Mouse (Mus musculus): ENCODE measurements around the gene Hspa12b.
A peak's percentile ranks its signal among the peaks of the same experiment; 100 is the strongest.

Gene Hspa12b

GRCm38 (mm10) chr2:131148353-131149253 lies 21.5 kb downstream of the Hspa12b start:
- DNase-seq (ENCODE audit: low spot score): no peak

DNA sequence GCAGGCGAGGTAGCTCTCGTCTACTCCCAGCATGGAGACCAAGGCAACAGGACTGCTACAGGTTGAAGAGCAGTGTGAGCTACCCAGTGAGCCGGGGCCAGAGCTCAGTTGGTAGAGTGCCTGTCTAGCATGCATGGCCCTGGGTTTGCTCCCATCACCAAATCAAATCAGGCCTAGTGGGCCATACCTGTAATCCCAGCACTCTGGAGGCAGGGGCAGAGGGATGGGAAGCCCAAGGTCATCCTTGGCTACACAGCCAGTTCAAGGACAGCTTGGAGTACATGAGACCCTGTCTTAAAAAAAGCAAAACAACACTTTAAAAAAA lies 22.1 kb downstream of the Hspa12b start:
- DNase-seq (ENCODE audit: low spot score): no peak

GRCm38 (mm10) chr2:131152166-131152730 lies 25.2 kb downstream of the Hspa12b start:
- no peak for DNase-seq (ENCODE audit: low spot score)

- no peak for DNase-seq (ENCODE audit: low spot score)
These were observed 27.0 kb downstream of the Hspa12b start for GRCm38 (mm10) chr2:131154036-131154435.

DNA sequence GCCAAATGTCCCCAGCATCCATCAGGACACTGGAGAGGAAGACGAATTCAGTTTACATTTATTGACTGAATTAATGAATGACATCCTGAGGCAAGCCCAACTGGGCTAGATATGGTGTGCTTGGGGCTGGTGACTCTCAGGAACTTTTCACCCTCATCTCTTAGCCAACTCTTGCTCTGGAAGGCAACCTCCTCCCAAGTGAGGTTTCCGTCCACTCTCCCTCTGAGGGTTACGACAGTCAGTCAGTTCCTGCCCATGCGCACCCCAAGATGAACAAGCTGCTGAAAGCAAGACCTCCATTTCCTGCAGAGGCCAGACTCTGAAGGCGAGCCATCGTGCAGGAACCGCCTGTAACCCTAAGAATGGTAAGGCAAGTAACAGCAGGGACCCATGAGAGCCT lies 29.9 kb downstream of the Hspa12b start:
- no peak for DNase-seq (ENCODE audit: low spot score)

- no peak for DNase-seq (ENCODE audit: low spot score)
These were observed 32.4 kb downstream of the Hspa12b start for GRCm38 (mm10) chr2:131159491-131159910.

DNA sequence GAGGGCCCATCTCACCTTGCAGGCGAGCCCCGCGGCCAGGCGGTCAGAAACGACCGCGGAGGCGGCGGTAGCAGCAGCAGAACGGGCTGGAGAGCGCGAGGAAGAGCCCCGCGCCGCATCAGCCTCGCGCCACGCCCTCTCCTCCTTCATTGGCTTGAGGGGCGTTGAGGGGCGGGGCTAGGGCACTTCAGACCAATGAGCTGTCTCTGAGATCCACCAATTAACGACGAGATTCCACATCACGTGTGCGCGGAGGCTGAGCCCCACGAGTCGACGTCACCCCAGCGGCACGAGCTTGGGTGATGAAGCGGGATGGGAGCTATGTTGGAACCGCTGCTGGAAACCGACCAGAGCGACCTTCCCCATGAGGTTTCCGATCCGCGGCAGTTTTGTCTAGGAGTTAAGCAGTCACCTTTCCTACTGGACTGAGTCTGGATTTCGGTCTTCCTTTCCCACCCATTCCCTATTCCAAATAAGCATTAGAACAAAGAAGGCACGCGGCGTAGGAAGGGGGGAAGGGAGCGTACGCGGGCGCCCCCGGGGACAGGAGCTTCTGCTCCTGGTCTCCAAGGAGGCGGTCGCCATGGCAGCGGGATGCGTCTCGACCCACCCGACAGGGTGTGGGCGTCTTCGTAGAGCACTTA lies 33.0 kb downstream of the Hspa12b start, which contains the start of gene 1700037H04Rik:
Gene 1700037H04Rik, minus strand, starts transcription at position 144 of the 644 bp plus-strand sequence.
- DNase-seq (ENCODE audit: low spot score): peak; percentile 97

DNA sequence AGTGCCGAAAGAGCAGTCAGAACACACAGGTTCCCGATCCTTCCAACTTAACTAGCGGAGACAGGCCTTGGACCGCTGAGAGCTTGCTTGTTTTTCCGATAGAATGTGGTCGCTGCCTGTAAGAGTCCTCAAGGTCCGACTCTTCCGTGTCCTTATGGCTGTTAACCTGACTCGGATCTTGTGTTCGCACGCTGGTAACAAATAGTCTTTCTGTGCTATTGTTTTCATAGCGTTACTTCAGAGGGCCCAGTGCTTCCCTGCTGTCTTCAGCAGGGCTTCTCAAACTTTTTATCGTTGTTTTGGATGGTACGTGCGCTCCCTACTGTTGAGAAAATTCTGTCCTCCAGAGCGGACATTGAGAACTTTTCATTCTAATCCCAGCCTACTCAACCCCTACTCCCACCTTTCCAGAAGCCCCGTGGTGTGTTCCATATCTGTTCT lies 33.6 kb downstream of the Hspa12b start:
- peak; percentile 37 for DNase-seq (ENCODE audit: low spot score)

- no peak for DNase-seq (ENCODE audit: low spot score)
These were observed 36.8 kb downstream of the Hspa12b start for GRCm38 (mm10) chr2:131163924-131164323.

DNA sequence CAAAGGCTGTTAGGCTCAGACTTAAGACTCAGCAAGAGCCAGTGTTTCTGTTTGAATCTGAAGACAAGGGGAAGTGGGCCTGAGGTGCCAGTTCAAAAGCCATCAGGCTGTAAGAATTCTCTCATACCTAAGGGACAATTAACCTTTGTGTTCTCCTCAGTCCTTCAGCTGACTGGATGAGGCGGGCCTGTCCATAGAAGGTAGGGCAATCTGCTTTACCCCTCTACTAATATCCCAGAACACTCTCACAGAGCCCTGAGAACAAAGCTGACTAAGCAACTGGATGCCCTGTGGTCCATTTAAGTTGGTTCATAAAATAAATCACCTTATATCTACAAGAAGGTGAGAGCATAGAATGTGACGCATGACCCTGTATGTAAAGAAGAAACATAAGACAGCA lies 39.1 kb downstream of the Hspa12b start:
- no peak for DNase-seq (ENCODE audit: low spot score)

GRCm38 (mm10) chr2:131167984-131168383 lies 40.9 kb downstream of the Hspa12b start:
- DNase-seq (ENCODE audit: low spot score): no peak

DNA sequence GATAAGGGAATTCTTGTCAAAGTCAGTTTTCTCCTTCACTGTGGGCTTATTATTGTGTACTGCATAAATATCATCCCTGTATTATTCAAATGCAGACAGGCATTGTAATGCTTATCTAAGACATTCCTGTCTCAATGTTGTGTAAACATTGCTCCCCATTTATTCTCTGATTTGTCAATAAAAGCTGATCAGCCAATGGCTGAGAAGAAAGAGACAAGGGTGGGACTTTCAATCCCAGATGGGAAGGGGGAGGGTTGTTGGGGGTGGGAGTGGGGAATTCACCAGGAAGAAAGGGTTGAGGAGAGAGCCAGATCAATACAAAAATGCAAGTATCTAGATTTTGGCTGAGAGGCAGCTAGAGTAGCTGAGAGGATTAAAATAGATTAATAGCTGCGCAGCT lies 41.8 kb downstream of the Hspa12b start:
- DNase-seq (ENCODE audit: low spot score): no peak

DNA sequence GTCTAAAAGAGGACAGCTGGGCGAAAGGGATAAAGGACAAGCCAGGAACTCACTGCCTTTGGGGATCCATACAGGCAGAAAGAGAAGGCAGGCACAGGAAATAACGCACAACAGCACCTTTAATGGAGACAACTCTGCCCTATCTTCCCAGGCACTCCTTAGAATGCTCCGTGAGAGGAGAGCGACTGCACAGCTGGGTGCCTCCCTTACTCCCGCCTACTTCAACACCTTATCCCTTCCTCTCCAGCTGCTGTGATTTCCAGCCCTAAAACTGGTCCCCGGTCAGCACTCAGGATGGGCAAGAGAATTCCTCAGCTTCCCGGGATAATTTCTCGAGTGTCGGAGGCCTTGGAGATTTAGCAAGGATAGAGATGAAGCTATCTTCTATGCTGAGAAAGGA lies 43.9 kb downstream of the Hspa12b start:
- DNase-seq (ENCODE audit: low spot score): no peak

- DNase-seq (ENCODE audit: low spot score): peak; percentile 74
These were observed 44.5 kb downstream of the Hspa12b start for GRCm38 (mm10) chr2:131171401-131172104.

DNA sequence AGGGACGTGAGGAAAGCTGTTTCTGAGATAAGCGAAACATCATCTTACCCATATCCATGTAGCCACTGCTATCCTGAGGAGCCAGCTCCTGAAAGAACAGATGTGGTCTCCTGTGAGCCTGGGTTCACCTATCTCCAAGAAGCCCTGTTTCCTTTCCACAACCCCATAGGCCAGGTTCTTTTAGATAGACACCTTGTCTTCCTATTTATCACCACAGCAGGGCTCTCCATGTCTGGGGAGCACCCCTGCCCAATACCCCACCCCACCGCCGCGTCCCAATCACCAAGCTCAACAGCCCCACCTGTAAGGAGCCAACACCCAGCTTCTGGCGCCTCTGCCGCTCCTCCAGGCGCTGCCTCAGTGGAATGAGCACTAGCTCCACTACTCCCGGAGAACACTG lies 45.2 kb downstream of the Hspa12b start:
- DNase-seq (ENCODE audit: low spot score): no peak

- peak; percentile 74 for DNase-seq (ENCODE audit: low spot score)
These were observed 47.6 kb downstream of the Hspa12b start for GRCm38 (mm10) chr2:131174700-131175099.

- no peak for DNase-seq (ENCODE audit: low spot score)
These were observed 48.3 kb downstream of the Hspa12b start for GRCm38 (mm10) chr2:131175286-131175944.

GRCm38 (mm10) chr2:131175945-131176309 lies 48.8 kb downstream of the Hspa12b start:
- no peak for DNase-seq (ENCODE audit: low spot score)

- DNase-seq (ENCODE audit: low spot score): no peak
These were observed 49.4 kb downstream of the Hspa12b start for GRCm38 (mm10) chr2:131176491-131176890.

- DNase-seq (ENCODE audit: low spot score): no peak
These were observed 50.9 kb downstream of the Hspa12b start for GRCm38 (mm10) chr2:131177932-131178331.

GRCm38 (mm10) chr2:131178828-131179245 lies 51.8 kb downstream of the Hspa12b start:
- DNase-seq (ENCODE audit: low spot score): no peak
